Mouse (Mus musculus): Measurements from ENCODE around the gene Cltb. TPM values are rescaled to one million over a fixed set of nuclear protein-coding genes. Genes with fewer than 3 reads are reported as not detected.

Cltb gene
- 84.4 and 107 TPM in 2 replicates for polyA plus RNA-seq (2014; fragmentation: Nextera tagmentation; extraction: Ambion mirVana)

DNA sequence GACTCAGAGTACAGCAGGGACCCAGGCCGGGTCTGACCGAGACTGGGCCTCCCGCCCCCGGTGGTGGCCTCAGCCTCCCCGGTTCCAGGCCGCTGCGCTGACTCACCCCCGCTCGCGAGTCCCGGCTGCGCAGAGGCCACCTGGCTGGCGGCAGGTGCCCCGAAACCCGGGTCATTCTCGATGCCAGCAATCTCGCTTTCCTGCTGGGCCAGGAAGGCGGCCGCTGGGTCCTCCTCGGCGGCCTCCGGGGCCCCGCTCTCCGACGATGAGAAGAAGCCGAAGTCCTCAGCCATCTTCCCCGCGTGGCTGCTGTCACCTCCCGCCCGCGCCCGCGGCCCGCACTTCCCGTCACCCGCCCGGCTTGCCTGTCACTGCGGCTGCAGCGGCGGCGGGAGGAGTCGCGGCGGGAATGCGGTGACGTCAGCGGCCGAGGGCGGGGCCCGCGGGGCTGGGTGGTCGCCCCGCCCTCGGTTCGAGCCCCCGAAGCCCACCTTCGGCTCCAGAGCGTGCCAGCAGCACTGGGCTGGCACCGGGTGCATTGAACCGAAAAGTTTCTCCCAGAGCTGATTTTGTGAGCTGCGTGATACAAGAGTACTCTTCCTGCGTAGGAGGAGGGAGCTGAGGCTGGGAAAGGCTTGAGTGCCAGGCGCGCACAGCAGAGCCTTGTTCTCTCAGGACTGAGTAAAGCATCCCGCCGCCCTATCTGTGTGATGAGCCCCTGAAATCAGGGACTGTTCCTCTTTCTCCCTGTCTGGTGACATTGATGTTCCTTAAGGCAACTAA is at the start of gene Cltb:
TSS of gene Cltb (minus strand) at position 373 of the 783 bp plus-strand sequence.
- Histone ChIP-seq H3K4me1 (ENCODE audit: control insufficient read depth, insufficient read depth, low read length) (0 out of 2 replicates have a peak, but pooled peaks cover 4% of the 10 kb centered on the region), H3K4me3 (ENCODE audit: low read depth, low read length) (peak within 1 kb of the TSS; percentile 66), H3K27ac (ENCODE audit: low read depth, low read length) (0 out of 2 replicates have a peak within 1 kb of the TSS, but pooled peaks have one; percentile 48), H3K4me2 (ENCODE audit: low read length) (peak within 1 kb of the TSS; percentile 84), H3K27me3 (replicated peaks; ENCODE audit: control insufficient read depth, insufficient read depth, low read length) (no peaks in the 10 kb centered on the region), H3K36me3 (ENCODE audit: control insufficient read depth, insufficient read depth, low read length) (no peaks in the 10 kb centered on the region), H3K9ac (ENCODE audit: low read length) (peak within 1 kb of the TSS; percentile 84), H3K9me3 (replicated peaks; ENCODE audit: control insufficient read depth, low read length) (no peaks in the 10 kb centered on the region)
- under 1% methylated on average over 66 of the region's 66 CpGs for WGBS
- peak; percentile 81 for ATAC-seq
- peak; percentile 84 for DNase-seq (ENCODE audit: low spot score)

DNA sequence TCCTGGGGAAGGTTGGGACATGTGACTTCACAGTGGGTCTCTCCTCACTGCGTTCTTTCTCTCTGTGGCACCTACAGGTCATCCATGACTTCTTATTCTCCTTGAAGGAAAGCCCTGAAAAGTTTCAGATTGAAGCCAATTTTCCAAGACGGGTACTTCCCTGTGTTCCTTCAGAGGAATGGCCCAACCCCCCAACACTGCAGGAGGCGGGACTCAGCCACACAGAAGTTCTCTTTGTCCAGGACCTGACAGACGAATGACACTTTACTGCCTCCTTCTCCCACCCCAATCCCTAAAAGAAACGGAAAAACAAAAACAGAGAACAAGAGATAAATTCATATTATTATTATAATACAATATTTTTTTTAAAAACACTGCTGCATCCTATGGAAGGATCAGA is 49.7 kb upstream of the Cltb start:
- peaks cover 80% of the 10 kb centered on the region for H3K36me3 ChIP-seq (ENCODE audit: control insufficient read depth, insufficient read depth, low read length)
- no peaks in the 10 kb centered on the region for H3K4me1 ChIP-seq (ENCODE audit: control insufficient read depth, insufficient read depth, low read length)
- DNase-seq (ENCODE audit: low spot score) = no peak
- no peaks in the 10 kb centered on the region for H3K9me3 ChIP-seq (replicated peaks; ENCODE audit: control insufficient read depth, low read length)
- no peak overlapping the region for H3K4me2 ChIP-seq (ENCODE audit: low read length)
- WGBS = 50% methylated on average over 5 of the region's 5 CpGs
- H3K4me3 ChIP-seq (ENCODE audit: low read depth, low read length) = no peak overlapping the region
- H3K27ac ChIP-seq (ENCODE audit: low read depth, low read length) = no peak overlapping the region
- no peak for ATAC-seq
- no peaks in the 10 kb centered on the region for H3K27me3 ChIP-seq (replicated peaks; ENCODE audit: control insufficient read depth, insufficient read depth, low read length)
- no peak overlapping the region for H3K9ac ChIP-seq (ENCODE audit: low read length)

DNA sequence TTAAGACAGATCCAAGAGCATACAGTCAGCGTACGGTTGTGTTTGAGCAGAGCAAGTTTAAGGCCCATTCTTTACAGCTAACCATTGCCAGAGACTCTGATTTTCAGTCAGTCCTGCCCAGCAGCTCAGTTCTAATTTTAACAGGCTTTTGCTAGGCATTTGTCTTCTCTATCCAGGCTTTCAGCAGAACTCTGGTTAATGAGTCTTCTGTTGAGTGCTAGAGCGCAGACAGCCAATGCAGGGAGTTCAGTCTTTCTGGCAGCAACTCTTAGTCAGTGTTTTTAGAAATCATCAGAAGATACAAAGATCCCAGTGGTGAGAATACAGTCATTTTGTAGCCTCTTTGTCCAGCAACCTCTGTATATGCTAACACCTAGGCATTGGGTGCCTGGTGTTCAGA is 39.3 kb upstream of the Cltb start:
- over 99% methylated on average over 3 of the region's 3 CpGs for WGBS
- Histone ChIP-seq H3K4me1 (ENCODE audit: control insufficient read depth, insufficient read depth, low read length) (no peaks in the 10 kb centered on the region), H3K4me3 (ENCODE audit: low read depth, low read length) (no peak overlapping the region), H3K4me2 (ENCODE audit: low read length) (no peak overlapping the region), H3K9ac (ENCODE audit: low read length) (no peak overlapping the region), H3K9me3 (replicated peaks; ENCODE audit: control insufficient read depth, low read length) (no peaks in the 10 kb centered on the region), H3K27ac (ENCODE audit: low read depth, low read length) (no peak overlapping the region), H3K27me3 (replicated peaks; ENCODE audit: control insufficient read depth, insufficient read depth, low read length) (no peaks in the 10 kb centered on the region), H3K36me3 (ENCODE audit: control insufficient read depth, insufficient read depth, low read length) (peaks cover 99% of the 10 kb centered on the region)
- DNase-seq (ENCODE audit: low spot score) = no peak
- ATAC-seq = no peak

DNA sequence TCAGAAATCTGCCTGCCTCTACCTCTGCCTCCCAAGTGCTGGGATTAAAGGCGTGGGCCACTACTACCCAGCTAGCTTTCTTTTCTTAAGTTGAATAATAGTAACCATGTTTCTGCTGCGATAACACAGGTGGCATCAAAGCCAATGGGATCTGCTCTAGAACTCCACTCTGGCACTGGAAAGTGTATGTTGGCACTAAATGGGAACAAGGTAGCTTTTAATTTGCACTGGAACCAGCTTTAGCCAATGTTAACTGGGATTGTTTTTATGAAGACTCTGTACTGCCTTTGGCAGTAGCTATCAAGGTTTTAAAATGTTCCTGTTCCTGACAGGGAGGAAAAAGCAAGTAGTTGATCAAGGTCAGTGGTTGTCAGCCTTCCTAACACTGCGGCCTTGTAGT is 23.9 kb upstream of the Cltb start:
- no peaks in the 10 kb centered on the region for H3K4me1 ChIP-seq (ENCODE audit: control insufficient read depth, insufficient read depth, low read length)
- WGBS = 96% methylated on average over 3 of the region's 3 CpGs
- no peaks in the 10 kb centered on the region for H3K9me3 ChIP-seq (replicated peaks; ENCODE audit: control insufficient read depth, low read length)
- H3K9ac ChIP-seq (ENCODE audit: low read length) = no peak overlapping the region
- ATAC-seq (no peak), DNase-seq (ENCODE audit: low spot score) (no peak)
- H3K27me3 ChIP-seq (replicated peaks; ENCODE audit: control insufficient read depth, insufficient read depth, low read length) = no peaks in the 10 kb centered on the region
- no peak overlapping the region for H3K4me2 ChIP-seq (ENCODE audit: low read length)
- H3K4me3 ChIP-seq (ENCODE audit: low read depth, low read length) = no peak overlapping the region
- no peak overlapping the region for H3K27ac ChIP-seq (ENCODE audit: low read depth, low read length)
- peaks cover 31% of the 10 kb centered on the region for H3K36me3 ChIP-seq (ENCODE audit: control insufficient read depth, insufficient read depth, low read length)

DNA sequence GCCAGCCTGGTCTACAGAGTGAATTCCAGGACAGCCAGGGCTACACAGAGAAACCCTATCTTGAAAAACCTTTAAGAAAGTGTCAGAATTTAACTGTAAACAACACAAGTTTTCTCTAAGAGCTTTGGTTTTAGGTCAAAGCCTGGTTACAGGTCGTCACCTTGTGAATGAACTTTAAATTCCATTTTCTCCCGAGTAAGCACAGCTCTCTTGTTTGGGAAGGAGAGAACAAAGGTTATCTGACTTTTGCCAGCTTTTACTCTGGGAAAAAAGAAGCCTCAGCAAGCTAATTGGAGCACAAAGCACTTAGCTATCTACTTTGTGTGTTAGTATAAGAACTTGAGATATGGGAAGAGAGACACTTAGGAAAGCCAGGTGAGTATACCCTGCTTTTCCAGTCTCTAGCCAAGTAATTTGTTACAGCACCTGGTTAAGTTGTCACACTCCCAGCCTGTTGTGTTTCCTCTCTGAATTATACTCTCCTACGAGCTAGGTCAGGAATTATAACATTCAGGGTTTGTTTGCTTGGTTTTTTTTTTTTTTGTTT is 21.7 kb upstream of the Cltb start:
- Histone ChIP-seq H3K9ac (ENCODE audit: low read length) (no peak overlapping the region), H3K36me3 (ENCODE audit: control insufficient read depth, insufficient read depth, low read length) (peaks cover 19% of the 10 kb centered on the region; the same call in 1 of the 2 replicates), H3K27me3 (replicated peaks; ENCODE audit: control insufficient read depth, insufficient read depth, low read length) (no peaks in the 10 kb centered on the region), H3K4me2 (ENCODE audit: low read length) (no peak overlapping the region), H3K4me3 (ENCODE audit: low read depth, low read length) (no peak overlapping the region), H3K4me1 (ENCODE audit: control insufficient read depth, insufficient read depth, low read length) (no peaks in the 10 kb centered on the region), H3K9me3 (replicated peaks; ENCODE audit: control insufficient read depth, low read length) (no peaks in the 10 kb centered on the region), H3K27ac (ENCODE audit: low read depth, low read length) (no peak overlapping the region)
- no peak for DNase-seq (ENCODE audit: low spot score)
- no peak for ATAC-seq
- 74% methylated on average over 3 of the region's 3 CpGs for WGBS

DNA sequence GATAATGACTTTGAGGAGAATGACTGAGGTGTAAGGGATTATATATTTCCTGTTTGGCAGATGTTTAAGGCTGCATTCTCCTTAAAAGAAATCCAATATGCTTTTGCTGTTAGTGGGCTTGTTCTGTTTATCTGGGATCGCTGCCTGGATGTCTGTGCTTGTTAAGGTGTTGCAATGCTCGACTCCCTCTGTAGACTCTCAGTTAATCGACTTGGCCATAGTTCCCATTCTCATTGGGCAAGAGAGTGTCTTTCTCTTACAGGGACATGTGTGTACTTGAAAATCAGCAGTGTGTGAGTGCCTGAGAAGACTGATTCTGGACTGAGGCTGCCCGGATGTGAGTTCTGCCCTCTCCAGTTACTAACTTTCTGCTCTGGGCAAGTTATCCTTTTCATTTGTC is 18.0 kb upstream of the Cltb start:
- ATAC-seq (no peak), DNase-seq (ENCODE audit: low spot score) (no peak)
- Histone ChIP-seq H3K36me3 (ENCODE audit: control insufficient read depth, insufficient read depth, low read length) (peaks cover 14% of the 10 kb centered on the region; the same call in 1 of the 2 replicates), H3K27me3 (replicated peaks; ENCODE audit: control insufficient read depth, insufficient read depth, low read length) (no peaks in the 10 kb centered on the region), H3K27ac (ENCODE audit: low read depth, low read length) (no peak overlapping the region), H3K9me3 (replicated peaks; ENCODE audit: control insufficient read depth, low read length) (no peaks in the 10 kb centered on the region), H3K4me3 (ENCODE audit: low read depth, low read length) (no peak overlapping the region), H3K9ac (ENCODE audit: low read length) (no peak overlapping the region), H3K4me2 (ENCODE audit: low read length) (no peak overlapping the region), H3K4me1 (ENCODE audit: control insufficient read depth, insufficient read depth, low read length) (no peaks in the 10 kb centered on the region; the same call in 1 of the 2 replicates)
- 92% methylated on average over 4 of the region's 4 CpGs for WGBS

DNA sequence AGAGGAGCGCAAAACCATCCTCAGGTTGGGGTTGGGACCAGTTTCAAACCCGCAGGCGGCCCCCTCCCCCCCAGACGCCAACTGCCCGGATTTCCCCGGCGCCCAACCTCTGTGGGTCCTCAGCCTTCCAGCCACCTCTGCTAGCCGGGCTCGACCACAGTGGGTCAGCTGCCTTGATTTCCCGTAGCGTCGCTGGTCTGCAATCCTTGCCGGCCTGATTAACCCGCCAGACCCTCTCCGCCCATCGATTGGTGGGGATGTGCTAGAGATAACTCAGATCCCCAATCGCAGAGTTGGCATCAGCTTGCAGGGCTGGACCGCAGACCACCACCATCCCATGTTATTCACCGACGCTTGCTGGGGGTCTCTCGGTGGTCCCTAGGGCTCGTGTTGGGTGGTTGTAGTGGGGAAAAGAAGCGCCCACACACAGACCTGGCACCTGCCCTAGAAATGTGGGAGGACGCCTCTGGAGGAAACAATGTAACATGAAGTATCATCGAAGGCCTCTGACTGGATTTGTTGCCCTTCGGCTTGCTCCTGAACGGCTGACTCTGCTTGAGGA is 10.9 kb upstream of the Cltb start:
- H3K36me3 ChIP-seq (ENCODE audit: control insufficient read depth, insufficient read depth, low read length) = no peaks in the 10 kb centered on the region
- H3K4me2 ChIP-seq (ENCODE audit: low read length) = peak overlapping the region; percentile 92
- 1% methylated on average over 26 of the region's 27 CpGs for WGBS
- peak overlapping the region; percentile 92 for H3K4me3 ChIP-seq (ENCODE audit: low read depth, low read length)
- H3K4me1 ChIP-seq (ENCODE audit: control insufficient read depth, insufficient read depth, low read length) = peaks cover 7% of the 10 kb centered on the region
- H3K27me3 ChIP-seq (replicated peaks; ENCODE audit: control insufficient read depth, insufficient read depth, low read length) = no peaks in the 10 kb centered on the region
- ATAC-seq (no peak; the same call in 1 of the 2 replicates), DNase-seq (ENCODE audit: low spot score) (no peak)
- no peaks in the 10 kb centered on the region for H3K9me3 ChIP-seq (replicated peaks; ENCODE audit: control insufficient read depth, low read length)
- peak overlapping the region; percentile 94 for H3K9ac ChIP-seq (ENCODE audit: low read length)
- peak overlapping the region; percentile 81 for H3K27ac ChIP-seq (ENCODE audit: low read depth, low read length)

DNA sequence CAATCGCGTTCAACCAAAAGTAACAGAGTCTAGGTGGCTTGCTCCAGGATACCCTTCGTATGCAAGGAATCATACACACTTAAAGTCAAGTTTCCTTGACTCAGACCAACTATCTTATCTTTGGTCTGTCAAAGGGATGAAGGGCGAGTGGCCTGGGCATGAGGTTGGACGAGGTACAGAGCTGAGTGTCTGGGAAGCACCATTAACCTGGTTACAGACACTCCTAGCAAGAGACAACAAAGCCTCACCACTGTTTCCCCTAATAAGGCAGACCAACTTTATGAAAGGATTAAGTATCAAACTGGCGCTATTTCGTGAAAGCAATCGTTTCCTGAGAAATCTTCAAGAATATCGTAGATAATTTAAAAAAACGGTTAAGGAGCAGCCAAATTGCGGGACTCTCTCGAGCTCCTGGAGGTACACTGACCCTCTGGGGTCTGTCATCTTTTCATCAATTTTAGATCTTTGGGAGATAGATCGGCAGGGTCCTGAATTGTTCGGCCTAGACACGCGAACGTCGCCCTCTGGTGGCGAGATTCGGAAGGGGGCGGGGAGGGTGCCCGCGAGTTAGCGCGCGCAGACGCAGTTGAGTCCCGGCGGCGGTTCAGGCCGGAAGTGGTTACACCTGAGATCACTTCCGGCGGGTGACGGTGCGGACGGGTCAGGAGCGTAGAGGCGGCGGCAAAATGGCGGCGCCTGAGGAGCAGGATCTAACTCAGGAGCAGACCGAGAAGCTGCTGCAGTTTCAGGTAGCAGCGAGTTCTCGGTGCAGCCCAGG is 10.2 kb upstream of the Cltb start, which contains the start of gene Faf2:
TSS of gene Faf2 (plus strand) at position 630 of the 778 bp plus-strand sequence.
- peak within 1 kb of the TSS; percentile 81 for H3K27ac ChIP-seq (ENCODE audit: low read depth, low read length)
- H3K4me3 ChIP-seq (ENCODE audit: low read depth, low read length) = peak within 1 kb of the TSS; percentile 92
- no peaks in the 10 kb centered on the region for H3K27me3 ChIP-seq (replicated peaks; ENCODE audit: control insufficient read depth, insufficient read depth, low read length)
- DNase-seq (ENCODE audit: low spot score) (peak; percentile 98), ATAC-seq (peak; percentile 100)
- peak within 1 kb of the TSS; percentile 92 for H3K4me2 ChIP-seq (ENCODE audit: low read length)
- WGBS = 10% methylated on average over 44 of the region's 44 CpGs
- peaks cover 7% of the 10 kb centered on the region for H3K4me1 ChIP-seq (ENCODE audit: control insufficient read depth, insufficient read depth, low read length)
- no peaks in the 10 kb centered on the region for H3K9me3 ChIP-seq (replicated peaks; ENCODE audit: control insufficient read depth, low read length)
- no peaks in the 10 kb centered on the region for H3K36me3 ChIP-seq (ENCODE audit: control insufficient read depth, insufficient read depth, low read length)
- H3K9ac ChIP-seq (ENCODE audit: low read length) = peak within 1 kb of the TSS; percentile 94
